Mouse (Mus musculus) layer of hippocampus, adult 2 months (tissue): ENCODE data around the gene Hectd2. TPM values are rescaled to one million over a fixed set of nuclear protein-coding genes. Genes with fewer than 3 reads are reported as not detected.

ENCODE experiments used
- DNase-seq, 2 experiments: peaks; one replicate each; pipeline ENCODE4 v3.0.0; 2022; ENCODE audit warnings: low spot score in 2 of 2
- H3K27ac ChIP-seq: fragments of 200-600 bp; 2 replicates; pipeline ENCODE4 v1.8.1; 2022
- H3K4me3 ChIP-seq: fragments of 200-600 bp; 2 replicates; pipeline ENCODE4 v1.8.1; 2022; ENCODE audit warnings: mild to moderate bottlenecking
- CTCF ChIP-seq: fragments of 200-600 bp; conservative IDR thresholded peaks from 2 replicates; pipeline ENCODE4 v1.8.1; 2022; ENCODE audit warnings: antibody characterized with exemption, mild to moderate bottlenecking, moderate library complexity
- long read RNA-seq, 2 experiments: library from polyadenylated mRNA; stranded (forward); transcript quantifications; one replicate each; pipeline ENCODE4 v2.0.0; 2021; ENCODE audit warnings: borderline mapping rate in 2 of 2
- total RNA-seq, 2 experiments: library from RNA; stranded (reverse); gene quantifications; 2 replicates each; pipeline ENCODE4 v1.2.3; 2021

Gene Hectd2
- 10 to 100 TPM; 42.7 to 45.3 TPM for total RNA-seq
- long read RNA-seq, experiment 1, full-length matches to known transcripts, result 3 of 5 reads
- long read RNA-seq, experiment 1, partial matches to known transcripts, result 1 of 5 reads
- long read RNA-seq, experiment 1, other reads (novel, unspliced or antisense), result 1 of 5 reads
- long read RNA-seq, experiment 2, full-length matches to known transcripts, result 6 of 14 reads
- long read RNA-seq, experiment 2, partial matches to known transcripts, result 1 of 14 reads
- long read RNA-seq, experiment 2, other reads (novel, unspliced or antisense), result 7 of 14 reads

DNA sequence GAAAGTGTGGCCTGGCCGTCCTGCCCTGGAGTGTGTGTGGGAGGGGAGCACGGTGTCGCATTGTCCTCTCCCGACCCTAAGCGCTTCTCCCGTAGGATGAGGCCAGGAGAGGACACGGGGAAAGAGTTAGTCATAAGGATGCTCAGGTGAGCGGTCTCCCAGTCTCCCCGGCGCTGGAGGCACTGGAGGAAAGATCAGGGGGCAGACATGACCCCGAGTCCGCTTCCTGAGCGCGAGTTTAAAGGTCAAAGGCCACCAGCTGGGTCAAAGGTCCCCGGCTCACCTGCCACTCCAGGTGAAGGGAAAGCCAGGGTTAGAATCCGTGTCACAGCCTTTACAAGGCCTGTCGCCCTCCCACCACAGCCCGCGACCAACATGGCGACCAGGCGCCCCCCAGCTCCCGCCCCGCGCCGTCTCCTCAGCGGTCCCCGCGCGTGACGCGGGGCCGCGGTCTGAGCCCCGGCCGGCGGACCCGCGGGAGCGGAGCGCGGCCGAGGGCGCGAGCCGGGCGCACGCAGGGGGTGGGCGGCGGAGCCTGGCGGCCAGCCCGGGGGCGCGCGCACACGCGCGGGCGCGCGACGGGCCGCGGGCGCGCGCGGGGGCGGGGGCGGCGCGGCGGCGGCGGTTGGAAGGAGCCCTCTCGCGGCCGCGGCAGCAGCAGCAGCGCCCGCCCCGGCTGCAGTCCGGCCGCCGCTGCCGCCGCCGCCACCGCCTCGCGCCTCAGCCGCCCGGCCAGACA, at the start of gene Hectd2:
Gene Hectd2, plus strand, starts transcription at position 594 of the 739 bp plus-strand sequence.
- TF ChIP-seq CTCF, result no peak

DNA sequence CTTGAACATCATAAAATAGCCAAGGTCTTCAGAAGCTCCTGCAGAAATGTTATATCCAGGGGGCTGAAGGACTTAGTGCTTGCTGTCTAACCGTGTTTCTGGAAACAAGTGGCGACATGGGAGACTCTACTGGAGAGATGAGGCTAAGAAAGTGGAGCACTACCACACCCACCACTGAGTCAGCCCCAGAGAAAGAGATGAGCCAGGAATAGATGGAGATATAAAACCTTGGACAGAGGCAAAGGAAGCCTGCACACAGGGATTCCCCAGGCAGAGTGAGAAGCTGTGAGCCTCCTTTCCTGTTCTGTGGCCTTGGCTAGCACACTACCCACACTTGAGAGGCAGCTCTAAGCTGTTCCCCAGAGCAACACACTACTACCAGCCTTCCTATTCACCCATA, 49.7 kb upstream of the Hectd2 start:
- no peak overlapping the region for H3K4me3 ChIP-seq
- no peak overlapping the region for H3K27ac ChIP-seq
- TF ChIP-seq CTCF, result no peak
- DNase-seq, result no peak

More for the DNA sequence above, at the start of gene Hectd2:
- peak within 1 kb of the TSS; percentile 93 for H3K4me3 ChIP-seq
- peak within 1 kb of the TSS; percentile 99 for H3K27ac ChIP-seq
- DNase-seq, result peak in 1 of 2 experiments; percentile 42

DNA sequence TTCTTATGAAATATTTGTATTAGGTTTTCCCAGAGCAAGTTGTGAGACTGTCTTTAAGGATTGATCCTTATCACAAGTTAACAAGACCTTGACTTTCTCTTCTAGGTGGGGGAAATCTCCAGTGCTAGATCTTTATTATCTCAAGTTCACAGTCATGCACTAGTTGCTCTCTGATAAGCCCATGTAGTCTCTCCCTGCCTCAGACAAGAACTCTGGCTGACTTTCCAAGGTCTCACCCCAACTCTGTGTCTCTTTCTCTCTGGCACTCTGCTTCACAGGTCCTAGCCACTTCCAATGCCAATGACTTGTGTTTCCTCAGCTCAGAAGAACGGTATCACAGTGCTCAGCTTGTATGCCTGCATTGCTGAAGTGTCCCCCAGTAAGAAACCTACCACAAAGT, 43.1 kb upstream of the Hectd2 start:
- Histone ChIP-seq H3K27ac (no peak overlapping the region), H3K4me3 (no peak overlapping the region)
- TF ChIP-seq CTCF, result no peak
- DNase-seq, result no peak

DNA sequence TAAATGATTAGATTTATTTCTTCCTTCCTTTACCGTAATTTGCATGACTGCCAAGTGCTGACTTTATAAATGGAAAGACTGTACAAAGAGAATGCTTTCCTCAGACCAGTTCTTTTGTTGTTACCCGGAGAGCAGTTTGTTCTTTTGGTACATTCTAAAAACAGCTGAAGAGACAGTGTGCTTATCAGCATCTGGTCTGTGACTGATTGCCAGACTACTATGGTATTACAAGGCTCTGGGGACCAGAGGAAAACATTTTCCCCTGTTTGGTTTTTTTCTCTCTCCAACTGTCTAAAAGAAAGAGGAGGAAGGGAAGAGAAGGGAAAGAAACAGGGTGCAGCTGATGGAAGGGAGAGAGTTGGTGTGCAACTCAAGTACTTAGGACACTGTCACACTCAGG, 36.0 kb upstream of the Hectd2 start:
- no peak for TF ChIP-seq CTCF
- peak overlapping the region; percentile 79 for H3K27ac ChIP-seq
- H3K4me3 ChIP-seq, result no peak overlapping the region
- DNase-seq, result peak in 1 of 2 experiments; percentile 19

DNA sequence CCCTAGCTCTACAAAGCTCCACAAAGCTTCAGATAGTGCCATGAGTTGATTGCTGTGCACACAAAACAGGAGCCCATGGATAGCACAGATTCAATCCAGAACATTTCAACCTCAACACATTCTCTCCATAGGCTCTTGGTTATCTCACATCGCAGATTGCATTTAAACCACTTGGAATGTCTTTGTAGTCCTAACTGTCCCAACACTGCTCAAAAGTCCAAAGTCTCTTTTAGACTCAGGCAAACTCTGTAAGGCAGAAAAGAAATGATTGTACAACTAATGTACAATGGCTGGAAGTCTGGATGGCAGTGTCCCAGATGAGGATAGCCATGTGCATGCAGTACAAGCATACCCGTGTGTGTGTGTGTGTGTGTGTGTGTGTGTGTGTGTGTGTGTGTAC, 32.9 kb upstream of the Hectd2 start:
- DNase-seq, result no peak
- no peak overlapping the region for H3K4me3 ChIP-seq
- no peak for TF ChIP-seq CTCF
- H3K27ac ChIP-seq, result no peak overlapping the region

DNA sequence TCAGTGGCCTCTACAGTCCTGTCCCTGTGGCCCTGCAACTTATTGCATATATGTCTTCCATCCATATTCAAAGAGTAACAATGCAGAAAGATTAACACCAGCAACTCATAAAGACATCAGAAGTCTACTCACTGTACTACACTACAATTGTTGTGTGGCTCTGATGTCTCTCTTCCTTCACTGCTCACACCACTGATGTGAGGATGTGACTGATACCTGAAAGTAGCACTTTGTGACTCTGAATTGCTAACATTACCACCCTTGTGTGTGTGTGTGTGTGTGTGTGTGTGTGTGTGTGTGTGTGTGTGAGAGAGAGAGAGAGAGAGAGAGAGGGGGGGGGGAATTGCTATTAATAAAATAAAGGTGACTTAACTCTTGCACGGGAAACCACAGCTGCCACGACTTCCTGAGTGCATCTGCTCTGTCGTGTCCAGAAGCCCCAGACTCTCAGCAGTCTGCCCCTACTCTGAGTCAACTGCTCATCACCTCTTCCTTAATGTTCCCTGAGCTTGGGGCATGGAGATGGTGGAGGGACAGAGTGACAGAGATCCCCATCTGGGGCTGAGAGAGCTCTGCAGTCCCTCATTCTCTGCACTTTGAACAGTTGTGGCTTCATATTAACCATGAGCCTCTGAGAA, 31.8 kb upstream of the Hectd2 start:
- Histone ChIP-seq H3K4me3 (no peak overlapping the region), H3K27ac (no peak overlapping the region)
- TF ChIP-seq CTCF, result no peak
- no peak for DNase-seq

DNA sequence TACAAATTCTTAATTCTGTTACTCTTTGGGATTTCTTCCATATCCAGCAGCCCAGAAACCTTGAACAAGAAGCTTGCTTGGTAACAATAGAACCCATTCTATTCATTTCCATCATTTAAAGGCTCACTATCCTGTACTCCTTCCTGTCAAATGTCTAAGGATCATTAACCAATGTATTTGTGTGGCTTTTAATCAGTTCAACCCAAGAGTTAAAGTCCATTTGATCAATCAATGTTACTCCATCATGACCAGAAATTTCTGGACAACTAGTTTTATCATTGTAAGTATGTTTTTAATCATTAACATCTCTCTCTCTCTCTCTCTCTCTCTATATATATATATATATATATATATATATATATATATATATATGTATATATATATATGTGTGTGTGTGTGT, 29.4 kb upstream of the Hectd2 start:
- H3K27ac ChIP-seq, result no peak overlapping the region
- no peak for TF ChIP-seq CTCF

DNA sequence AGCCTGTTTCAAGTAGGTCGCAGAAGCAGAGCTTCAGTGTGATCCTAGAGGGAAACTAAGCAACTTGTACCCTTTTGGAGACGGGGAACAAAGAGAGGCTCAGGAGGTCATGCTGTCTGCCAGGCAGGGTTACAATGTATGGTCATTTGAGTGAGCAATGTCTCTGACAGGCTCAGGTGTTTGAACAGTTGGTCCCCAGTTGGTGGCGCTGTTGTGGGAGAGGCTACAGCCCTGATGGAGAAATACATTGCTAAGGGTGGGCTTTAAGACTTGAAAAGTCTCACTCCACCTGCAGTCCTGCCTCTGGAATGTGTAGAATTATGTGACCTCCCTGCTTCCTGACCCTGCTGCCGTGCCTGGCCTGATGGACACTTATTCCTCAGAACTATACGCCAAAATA, 21.4 kb upstream of the Hectd2 start:
- DNase-seq, result no peak
- peak; percentile 69 for TF ChIP-seq CTCF
- H3K27ac ChIP-seq, result peak overlapping the region; percentile 96; the same call in 1 of the 2 replicates
- no peak overlapping the region for H3K4me3 ChIP-seq

More for the DNA sequence above, 29.4 kb upstream of the Hectd2 start:
- H3K4me3 ChIP-seq, result no peak overlapping the region
- no peak for DNase-seq

DNA sequence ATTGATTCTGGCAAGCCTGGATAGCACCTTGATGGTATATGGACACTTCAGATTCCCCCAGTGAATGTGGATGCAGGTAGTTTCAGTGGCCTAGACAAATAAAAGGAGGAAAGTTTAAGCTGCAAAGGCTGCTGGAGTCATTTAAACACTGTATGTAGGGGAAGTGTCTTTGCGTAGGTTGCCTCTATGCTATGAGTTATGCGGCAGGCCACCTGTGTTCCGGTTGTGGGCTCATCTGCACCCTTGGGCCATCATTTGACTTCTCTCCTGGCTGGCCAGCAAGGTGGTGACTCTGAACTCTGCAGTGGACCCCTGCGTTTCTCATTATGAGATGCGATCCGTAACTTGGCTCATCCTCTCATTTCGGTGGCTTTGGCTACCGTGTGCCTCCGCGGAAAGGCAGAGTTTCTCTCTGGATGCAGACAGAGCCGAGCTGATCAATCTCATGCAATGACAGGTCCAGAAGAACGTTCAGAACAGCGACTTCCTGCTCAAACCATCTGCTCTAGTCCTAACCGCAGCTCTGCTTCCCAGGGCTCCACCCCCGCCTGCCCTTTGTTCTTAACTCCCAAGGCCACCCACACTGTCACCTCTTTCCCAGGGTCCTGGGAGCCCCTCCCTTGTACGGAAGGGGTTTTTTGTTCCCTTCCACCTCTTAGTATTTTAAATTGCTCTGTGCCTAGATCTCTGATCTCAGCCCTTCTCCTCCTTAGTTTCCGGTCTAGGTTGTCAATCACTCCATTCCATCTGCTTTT, 20.3 kb upstream of the Hectd2 start:
- DNase-seq, result peak; percentile 44 to 57
- Histone ChIP-seq H3K4me3 (peak overlapping the region; percentile 50), H3K27ac (peak overlapping the region; percentile 96)
- TF ChIP-seq CTCF, result no peak

DNA sequence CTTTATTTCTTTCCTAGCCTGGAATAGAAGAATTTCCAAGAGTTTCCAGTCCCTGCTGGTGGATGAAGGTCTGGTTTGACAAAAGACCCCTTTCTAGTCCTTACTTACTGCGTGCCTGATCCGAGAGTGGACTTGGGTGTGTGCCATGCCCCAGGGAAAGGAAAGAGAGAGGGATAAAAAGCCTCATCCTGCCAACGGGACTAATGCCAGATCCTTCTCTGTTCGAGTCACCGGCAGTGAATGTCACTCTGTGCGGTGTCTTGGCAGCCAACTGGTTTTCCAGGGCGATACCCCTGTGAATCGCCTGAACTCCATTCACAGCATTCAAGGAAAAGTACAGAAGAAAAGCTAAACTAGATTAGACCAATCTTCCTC, 19.7 kb upstream of the Hectd2 start:
- peak overlapping the region; percentile 96 for H3K27ac ChIP-seq
- peak in 1 of 2 experiments; percentile 50 for DNase-seq
- H3K4me3 ChIP-seq, result peak overlapping the region; percentile 50
- TF ChIP-seq CTCF, result no peak

DNA sequence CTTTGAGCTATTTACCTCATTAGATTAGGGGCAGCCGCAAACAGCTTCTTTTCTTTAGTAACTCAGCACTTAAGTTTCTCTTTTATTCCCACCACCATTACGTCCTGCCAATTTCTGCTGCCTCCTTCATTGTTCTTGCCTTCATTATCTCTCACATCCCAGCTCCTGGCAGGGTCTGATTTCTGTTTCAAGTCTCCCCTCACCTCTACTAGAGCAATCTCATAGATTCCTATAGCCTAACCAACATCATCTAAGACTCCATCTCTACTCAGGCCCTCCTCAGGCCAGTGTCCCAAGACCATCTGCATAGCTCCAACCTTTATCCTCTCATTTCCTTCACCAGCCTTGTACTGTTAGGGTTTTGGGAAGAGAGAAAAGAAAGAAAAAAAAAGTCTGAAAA, 19.3 kb upstream of the Hectd2 start:
- peak overlapping the region; percentile 50 for H3K4me3 ChIP-seq
- no peak for TF ChIP-seq CTCF
- no peak for DNase-seq
- peak overlapping the region; percentile 96 for H3K27ac ChIP-seq

DNA sequence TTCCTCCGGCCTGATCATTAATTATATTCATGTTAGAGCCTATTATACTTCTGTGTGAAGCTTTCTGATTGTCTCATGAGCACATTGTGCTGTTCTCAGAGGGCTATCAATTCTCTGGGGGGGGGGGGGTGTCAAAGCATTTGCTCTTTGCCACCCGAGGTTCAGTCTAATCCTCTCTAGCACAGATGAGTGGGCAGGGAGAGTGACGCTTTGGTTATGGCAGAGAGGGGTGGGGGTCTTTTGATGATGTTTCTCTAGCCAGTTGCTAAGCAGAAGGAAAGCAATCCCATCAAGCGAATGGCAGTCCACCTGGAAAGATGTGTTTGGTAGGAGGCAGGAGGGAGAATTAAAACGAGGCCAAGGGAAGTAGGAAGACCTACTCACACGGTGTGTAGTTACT, 18.6 kb upstream of the Hectd2 start:
- Histone ChIP-seq H3K4me3 (no peak overlapping the region), H3K27ac (peak overlapping the region; percentile 96; the same call in 1 of the 2 replicates)
- TF ChIP-seq CTCF, result no peak

DNA sequence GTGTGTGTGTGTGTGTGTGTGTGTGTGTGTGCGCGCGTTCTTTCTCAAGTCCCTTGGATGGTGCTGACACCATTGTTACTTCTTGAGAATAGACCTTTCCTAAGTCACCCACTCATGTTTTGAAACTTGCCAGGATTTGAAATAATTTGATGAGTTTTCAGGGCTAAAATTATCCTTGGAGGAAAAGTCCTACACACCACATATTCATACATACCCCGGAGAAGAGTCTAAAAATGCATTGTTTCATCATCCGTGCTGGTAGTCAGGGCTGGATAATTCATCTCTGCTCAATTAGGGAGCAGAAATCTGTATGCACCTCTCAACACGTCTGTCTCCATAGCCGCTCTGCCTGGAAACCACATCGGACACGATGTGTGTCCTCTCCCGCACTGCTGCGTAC, 17.5 kb upstream of the Hectd2 start:
- DNase-seq, result no peak
- no peak overlapping the region for H3K4me3 ChIP-seq
- TF ChIP-seq CTCF, result no peak
- peak overlapping the region; percentile 68; the same call in 1 of the 2 replicates for H3K27ac ChIP-seq

More for the DNA sequence above, 18.6 kb upstream of the Hectd2 start:
- no peak for DNase-seq
